Mouse (Mus musculus): Measurements from ENCODE around the gene Gm49416. TPM values are rescaled to one million over a fixed set of nuclear protein-coding genes. Genes with fewer than 3 reads are reported as not detected.

The Gm49416 gene
- polyA plus RNA-seq, 1 experiment from 2014 or later, result not detected

DNA sequence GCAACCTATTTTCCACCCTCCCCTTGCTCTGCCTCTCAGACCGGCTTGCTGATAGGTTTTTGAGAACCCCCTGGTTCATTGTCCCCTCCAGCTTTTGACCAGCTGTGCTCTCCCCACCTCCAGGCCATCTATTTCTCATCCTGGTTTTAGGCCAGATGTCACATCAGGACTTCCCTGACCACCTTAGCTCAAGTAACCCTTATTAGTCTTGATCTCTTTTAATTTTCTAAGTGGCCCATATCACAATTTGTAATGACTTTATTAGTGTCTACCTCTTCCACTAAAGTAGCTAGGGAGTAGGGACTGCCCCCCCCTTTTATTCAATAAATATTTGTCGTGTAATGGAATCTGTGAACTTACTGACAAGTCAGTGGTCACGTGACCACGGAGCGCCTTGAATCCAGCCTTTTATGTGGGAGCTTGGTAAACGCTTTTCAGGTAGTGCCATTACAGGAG is 32.1 kb downstream of the Gm49416 start:
- no peaks in the 10 kb centered on the region for H3K9me3 ChIP-seq (ENCODE audit: control insufficient read depth, low read length)
- no peaks in the 10 kb centered on the region for H3K27me3 ChIP-seq (replicated peaks; ENCODE audit: control insufficient read depth, insufficient read depth, low read length)
- H3K4me3 ChIP-seq (ENCODE audit: low read depth, low read length), result peak overlapping the region; percentile 84
- peak overlapping the region; percentile 85 for H3K27ac ChIP-seq (replicated peaks; ENCODE audit: low read depth, low read length)
- H3K4me2 ChIP-seq (ENCODE audit: low read depth, low read length), result peak overlapping the region; percentile 79
- peaks cover 37% of the 10 kb centered on the region for H3K36me3 ChIP-seq (ENCODE audit: control insufficient read depth, insufficient read depth, low read length)
- H3K9ac ChIP-seq (ENCODE audit: low read depth, low read length), result peak overlapping the region; percentile 81
- 1% methylated on average over 6 of the region's 6 CpGs for WGBS
- ATAC-seq (ENCODE audit: low read depth) (no peak), DNase-seq (ENCODE audit: low spot score) (peak; percentile 80)
- 0 out of 2 replicates have a peak, but pooled peaks cover 6% of the 10 kb centered on the region for H3K4me1 ChIP-seq (ENCODE audit: control insufficient read depth, insufficient read depth, low read length)

DNA sequence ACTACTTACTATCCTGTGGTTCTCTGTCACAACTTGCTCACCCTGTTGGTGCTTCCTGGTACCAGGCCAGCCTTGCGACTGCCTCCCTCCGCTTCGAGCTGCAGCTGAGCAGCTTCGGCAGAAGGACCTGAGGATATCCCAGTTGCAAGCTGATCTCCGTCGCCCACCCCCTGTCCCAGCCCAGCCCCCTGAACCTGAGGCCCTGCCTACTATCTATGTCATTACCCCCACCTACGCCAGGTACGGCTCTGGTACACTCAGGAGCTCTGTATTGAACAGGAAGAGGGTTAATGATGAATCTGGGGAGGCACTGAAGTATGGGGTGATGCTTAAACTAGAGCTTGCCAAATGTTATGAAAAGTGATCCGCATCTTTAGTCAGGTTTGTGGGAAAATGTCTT is 33.0 kb downstream of the Gm49416 start:
- Histone ChIP-seq H3K36me3 (ENCODE audit: control insufficient read depth, insufficient read depth, low read length) (peaks cover 37% of the 10 kb centered on the region), H3K4me1 (ENCODE audit: control insufficient read depth, insufficient read depth, low read length) (0 out of 2 replicates have a peak, but pooled peaks cover 6% of the 10 kb centered on the region), H3K9me3 (ENCODE audit: control insufficient read depth, low read length) (no peaks in the 10 kb centered on the region), H3K4me3 (ENCODE audit: low read depth, low read length) (peak overlapping the region; percentile 84), H3K27me3 (replicated peaks; ENCODE audit: control insufficient read depth, insufficient read depth, low read length) (no peaks in the 10 kb centered on the region), H3K9ac (ENCODE audit: low read depth, low read length) (peak overlapping the region; percentile 81), H3K4me2 (ENCODE audit: low read depth, low read length) (peak overlapping the region; percentile 79), H3K27ac (replicated peaks; ENCODE audit: low read depth, low read length) (no peak overlapping the region)
- ATAC-seq (ENCODE audit: low read depth), result no peak
- WGBS, result 56% methylated on average over 9 of the region's 9 CpGs
- no peak for DNase-seq (ENCODE audit: low spot score)

DNA sequence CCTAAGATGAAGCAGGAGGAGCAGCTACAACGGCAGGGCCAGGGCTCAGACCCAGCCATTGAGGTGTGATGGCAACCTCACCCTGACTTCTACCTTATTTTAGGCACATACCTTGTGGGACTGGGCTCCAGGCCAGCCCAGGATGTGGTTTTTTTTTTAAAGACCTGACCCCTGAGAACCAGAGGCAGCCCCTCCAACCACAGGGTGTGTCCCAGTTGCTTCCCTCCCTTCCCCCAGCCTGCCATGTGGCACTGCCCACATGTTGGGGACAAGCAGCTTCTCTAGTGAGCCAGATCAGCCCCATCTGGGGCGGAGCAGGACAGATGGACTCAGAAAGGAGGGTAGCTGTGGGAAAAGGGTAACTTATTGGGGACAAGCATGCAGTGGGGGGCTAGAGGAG is 38.0 kb downstream of the Gm49416 start:
- Histone ChIP-seq H3K9ac (ENCODE audit: low read depth, low read length) (no peak overlapping the region), H3K9me3 (ENCODE audit: control insufficient read depth, low read length) (no peaks in the 10 kb centered on the region), H3K27me3 (replicated peaks; ENCODE audit: control insufficient read depth, insufficient read depth, low read length) (no peaks in the 10 kb centered on the region), H3K4me2 (ENCODE audit: low read depth, low read length) (no peak overlapping the region), H3K36me3 (ENCODE audit: control insufficient read depth, insufficient read depth, low read length) (peaks cover 50% of the 10 kb centered on the region), H3K27ac (replicated peaks; ENCODE audit: low read depth, low read length) (no peak overlapping the region), H3K4me3 (ENCODE audit: low read depth, low read length) (no peak overlapping the region), H3K4me1 (ENCODE audit: control insufficient read depth, insufficient read depth, low read length) (0 out of 2 replicates have a peak, but pooled peaks cover under 1% of the 10 kb centered on the region)
- ATAC-seq (ENCODE audit: low read depth) (no peak), DNase-seq (ENCODE audit: low spot score) (no peak)
- WGBS, result 86% methylated on average over 2 of the region's 2 CpGs

DNA sequence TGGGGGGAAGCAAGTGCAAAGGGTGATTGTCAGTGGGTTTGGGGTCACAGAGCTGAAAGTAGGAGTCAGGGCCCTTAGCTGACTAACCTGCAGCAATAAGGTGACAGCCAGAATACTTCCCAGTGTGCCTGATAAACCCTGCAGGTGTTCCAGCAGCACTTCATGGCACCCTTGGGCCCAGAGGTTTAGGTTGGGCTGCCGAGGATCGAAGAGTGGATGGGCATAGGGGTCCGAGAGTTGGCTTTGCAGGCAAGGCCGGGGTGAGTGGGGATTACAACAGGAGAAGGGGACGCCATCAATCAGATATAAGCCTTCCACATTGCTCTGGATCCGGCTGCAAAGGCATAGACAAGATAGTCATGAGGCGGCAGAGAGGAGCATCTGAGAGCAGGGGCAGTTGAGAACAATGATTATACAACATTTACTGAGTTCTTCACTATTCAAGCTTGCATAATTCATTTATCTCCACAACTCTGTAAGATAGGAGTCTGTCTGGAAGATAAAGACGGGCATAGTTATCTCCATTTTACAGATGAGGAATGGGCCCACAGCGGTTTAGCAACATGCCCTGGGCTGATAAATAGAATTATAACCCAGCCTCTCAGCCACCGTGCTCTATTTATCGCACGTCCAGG is 39.3 kb downstream of the Gm49416 start:
- Histone ChIP-seq H3K27me3 (replicated peaks; ENCODE audit: control insufficient read depth, insufficient read depth, low read length) (no peaks in the 10 kb centered on the region), H3K4me3 (ENCODE audit: low read depth, low read length) (no peak overlapping the region), H3K9ac (ENCODE audit: low read depth, low read length) (no peak overlapping the region), H3K4me1 (ENCODE audit: control insufficient read depth, insufficient read depth, low read length) (no peaks in the 10 kb centered on the region), H3K4me2 (ENCODE audit: low read depth, low read length) (no peak overlapping the region), H3K36me3 (ENCODE audit: control insufficient read depth, insufficient read depth, low read length) (peaks cover 42% of the 10 kb centered on the region), H3K27ac (replicated peaks; ENCODE audit: low read depth, low read length) (no peak overlapping the region), H3K9me3 (ENCODE audit: control insufficient read depth, low read length) (no peaks in the 10 kb centered on the region)
- ATAC-seq (ENCODE audit: low read depth), result no peak
- DNase-seq (ENCODE audit: low spot score), result no peak
- WGBS, result 87% methylated on average over 12 of the region's 12 CpGs

DNA sequence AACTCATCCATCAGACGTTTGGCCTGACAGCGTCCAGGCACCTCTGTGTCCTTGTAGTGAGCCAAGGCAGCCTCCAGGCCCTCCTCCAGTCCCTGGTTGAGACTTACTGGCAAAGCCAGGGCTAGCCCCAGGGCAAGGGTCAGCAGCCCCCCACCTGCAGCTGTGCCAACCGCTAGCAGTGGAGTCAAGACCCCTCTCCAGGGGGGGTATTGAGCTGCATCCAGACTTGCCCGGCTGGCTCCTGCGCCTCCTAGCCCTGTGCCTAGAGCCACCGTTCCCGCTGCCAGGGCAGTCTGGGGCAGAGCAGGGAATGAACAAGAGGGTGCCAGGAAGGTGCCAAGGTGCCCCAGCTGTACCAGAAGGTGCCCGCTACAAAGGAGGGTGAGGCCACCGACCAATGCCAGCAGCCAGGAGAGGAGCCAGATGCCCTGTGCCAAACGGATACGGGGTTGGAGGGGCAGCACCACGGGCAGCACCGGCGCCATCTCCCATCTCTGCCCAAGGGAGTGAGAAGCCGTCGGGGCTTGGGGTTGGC is 40.0 kb downstream of the Gm49416 start:
- no peaks in the 10 kb centered on the region for H3K27me3 ChIP-seq (replicated peaks; ENCODE audit: control insufficient read depth, insufficient read depth, low read length)
- peaks cover 50% of the 10 kb centered on the region for H3K36me3 ChIP-seq (ENCODE audit: control insufficient read depth, insufficient read depth, low read length)
- ATAC-seq (ENCODE audit: low read depth) (peak; percentile 26; the same call in 1 of the 2 replicates), DNase-seq (ENCODE audit: low spot score) (no peak)
- H3K4me3 ChIP-seq (ENCODE audit: low read depth, low read length), result peak overlapping the region; percentile 80
- peak overlapping the region; percentile 86 for H3K9ac ChIP-seq (ENCODE audit: low read depth, low read length)
- no peaks in the 10 kb centered on the region for H3K9me3 ChIP-seq (ENCODE audit: control insufficient read depth, low read length)
- 32% methylated on average over 7 of the region's 16 CpGs for WGBS
- no peak overlapping the region for H3K27ac ChIP-seq (replicated peaks; ENCODE audit: low read depth, low read length)
- no peaks in the 10 kb centered on the region for H3K4me1 ChIP-seq (ENCODE audit: control insufficient read depth, insufficient read depth, low read length)
- peak overlapping the region; percentile 78 for H3K4me2 ChIP-seq (ENCODE audit: low read depth, low read length)

DNA sequence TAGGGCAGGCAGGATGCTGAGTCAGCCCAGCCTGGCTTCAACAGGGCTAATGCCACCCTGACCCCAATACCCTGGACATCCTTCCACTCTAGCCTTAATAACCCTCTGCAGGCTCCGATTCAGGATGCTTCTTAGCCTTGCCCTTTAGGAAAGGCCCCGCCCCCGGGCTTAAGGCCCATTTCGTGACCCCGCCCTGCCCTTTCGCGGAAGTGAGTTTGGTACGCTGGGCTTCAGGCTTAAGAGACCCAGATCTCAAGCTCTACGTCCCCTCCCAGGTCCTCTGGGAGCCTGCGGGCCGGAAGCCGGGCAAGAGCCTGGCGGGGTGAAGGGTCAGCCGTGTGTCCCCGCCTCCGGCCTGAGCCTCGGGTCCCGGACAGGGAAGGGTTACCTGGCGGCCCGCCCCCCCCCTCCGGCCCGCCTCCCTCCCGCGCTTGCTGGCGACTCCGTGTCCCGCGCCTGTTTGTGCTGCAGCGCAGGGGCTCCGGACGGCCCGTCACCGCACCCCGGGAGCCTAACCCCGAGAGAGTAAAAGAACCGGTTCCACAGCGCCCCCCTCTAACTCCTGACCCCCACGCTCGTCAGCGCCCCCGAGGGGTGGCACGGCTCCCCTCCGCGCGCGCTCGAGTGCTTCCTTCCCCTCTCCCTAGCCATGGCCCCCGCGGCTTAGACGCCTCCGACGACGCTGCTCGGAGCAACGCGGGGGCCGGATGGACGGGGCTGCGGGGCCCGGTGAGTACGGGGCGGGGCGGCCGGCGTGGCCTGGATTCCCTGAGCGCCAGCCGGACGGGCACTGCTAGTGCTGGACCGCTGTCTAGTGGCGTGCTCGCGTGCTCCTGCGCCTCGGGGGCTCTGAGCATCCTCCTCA is 40.7 kb downstream of the Gm49416 start, which contains the start of the genes Rom1 and Eml3:
Rom1 (minus strand) TSS at position 133 of the 865 bp plus-strand sequence.
Eml3 (plus strand) TSS at position 329 of the 865 bp plus-strand sequence.
- peak within 1 kb of the TSS; percentile 86 for H3K9ac ChIP-seq (ENCODE audit: low read depth, low read length)
- ATAC-seq (ENCODE audit: low read depth) (peak; percentile 78), DNase-seq (ENCODE audit: low spot score) (peak; percentile 81)
- no peaks in the 10 kb centered on the region for H3K9me3 ChIP-seq (ENCODE audit: control insufficient read depth, low read length)
- H3K27me3 ChIP-seq (replicated peaks; ENCODE audit: control insufficient read depth, insufficient read depth, low read length), result no peaks in the 10 kb centered on the region
- peaks cover 57% of the 10 kb centered on the region for H3K36me3 ChIP-seq (ENCODE audit: control insufficient read depth, insufficient read depth, low read length)
- H3K27ac ChIP-seq (replicated peaks; ENCODE audit: low read depth, low read length), result peak within 1 kb of the TSS; percentile 65
- peak within 1 kb of the TSS; percentile 78 for H3K4me2 ChIP-seq (ENCODE audit: low read depth, low read length)
- H3K4me1 ChIP-seq (ENCODE audit: control insufficient read depth, insufficient read depth, low read length), result no peaks in the 10 kb centered on the region
- under 1% methylated on average over 29 of the region's 74 CpGs for WGBS
- H3K4me3 ChIP-seq (ENCODE audit: low read depth, low read length), result peak within 1 kb of the TSS; percentile 80

DNA sequence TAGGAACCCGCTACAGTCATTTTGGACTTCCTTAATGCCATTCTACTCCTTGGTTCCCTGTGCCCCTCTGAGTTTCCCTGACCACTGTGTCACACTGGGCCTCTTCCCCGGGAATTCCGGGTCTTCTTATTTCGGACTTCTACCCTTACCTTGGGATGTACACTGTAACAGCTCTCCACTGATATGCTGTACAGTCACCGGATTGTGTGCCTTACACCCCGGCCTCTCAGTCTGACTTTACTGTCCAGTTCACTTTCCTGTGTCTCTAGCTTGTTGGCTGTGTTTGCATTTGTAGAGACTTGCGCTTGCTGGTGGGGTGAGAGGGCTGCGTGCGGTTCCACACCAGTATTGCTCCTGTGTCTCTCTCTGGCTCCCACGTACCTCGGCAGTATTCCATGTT is 41.4 kb downstream of the Gm49416 start:
- Histone ChIP-seq H3K4me1 (ENCODE audit: control insufficient read depth, insufficient read depth, low read length) (no peaks in the 10 kb centered on the region), H3K9ac (ENCODE audit: low read depth, low read length) (peak overlapping the region; percentile 86), H3K27ac (replicated peaks; ENCODE audit: low read depth, low read length) (peak overlapping the region; percentile 65; the same call in 1 of the 2 replicates), H3K4me2 (ENCODE audit: low read depth, low read length) (peak overlapping the region; percentile 78), H3K36me3 (ENCODE audit: control insufficient read depth, insufficient read depth, low read length) (peaks cover 63% of the 10 kb centered on the region), H3K9me3 (ENCODE audit: control insufficient read depth, low read length) (no peaks in the 10 kb centered on the region), H3K27me3 (replicated peaks; ENCODE audit: control insufficient read depth, insufficient read depth, low read length) (no peaks in the 10 kb centered on the region), H3K4me3 (ENCODE audit: low read depth, low read length) (peak overlapping the region; percentile 80)
- ATAC-seq (ENCODE audit: low read depth) (no peak), DNase-seq (ENCODE audit: low spot score) (no peak)
- 5% methylated on average over 11 of the region's 11 CpGs for WGBS

DNA sequence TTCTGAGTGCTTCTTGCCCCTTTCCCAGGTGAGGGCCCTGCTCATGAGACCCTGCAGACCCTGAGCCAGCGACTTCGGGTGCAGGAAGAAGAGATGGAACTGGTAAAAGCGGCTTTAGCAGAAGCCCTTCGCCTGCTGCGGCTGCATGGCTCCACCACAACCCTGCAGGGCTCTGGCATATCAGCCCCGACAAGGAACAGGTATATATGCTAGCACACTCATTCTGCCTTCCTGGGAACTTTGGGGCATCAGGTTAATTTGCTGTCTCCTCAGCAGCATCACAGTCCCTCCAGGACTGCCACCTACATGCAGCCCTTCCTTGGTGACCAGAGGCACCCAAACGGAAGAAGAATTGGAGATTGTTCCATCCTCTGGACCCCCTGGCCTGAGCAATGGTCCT is 42.0 kb downstream of the Gm49416 start:
- DNase-seq (ENCODE audit: low spot score) (no peak), ATAC-seq (ENCODE audit: low read depth) (no peak)
- no peaks in the 10 kb centered on the region for H3K4me1 ChIP-seq (ENCODE audit: control insufficient read depth, insufficient read depth, low read length)
- peak overlapping the region; percentile 86 for H3K9ac ChIP-seq (ENCODE audit: low read depth, low read length)
- peak overlapping the region; percentile 78 for H3K4me2 ChIP-seq (ENCODE audit: low read depth, low read length)
- no peaks in the 10 kb centered on the region for H3K9me3 ChIP-seq (ENCODE audit: control insufficient read depth, low read length)
- peaks cover 63% of the 10 kb centered on the region for H3K36me3 ChIP-seq (ENCODE audit: control insufficient read depth, insufficient read depth, low read length)
- H3K27ac ChIP-seq (replicated peaks; ENCODE audit: low read depth, low read length), result no peak overlapping the region
- H3K4me3 ChIP-seq (ENCODE audit: low read depth, low read length), result peak overlapping the region; percentile 80
- no peaks in the 10 kb centered on the region for H3K27me3 ChIP-seq (replicated peaks; ENCODE audit: control insufficient read depth, insufficient read depth, low read length)
- 73% methylated on average over 7 of the region's 7 CpGs for WGBS
